Mouse (Mus musculus) embryo, embryonic 9.5 days (tissue): ENCODE results near the gene Fam120b.
"Not testable (repeated sequence)": the region's sequence is repeated elsewhere in the genome, so short reads cannot be mapped to it uniquely, and the experiment has no call there.

Experiments
- DNase-seq: peaks from one replicate; pipeline ENCODE4 v3.0.0-alpha.2; 2017; ENCODE audit errors: extremely low spot score

Gene Fam120b

DNA sequence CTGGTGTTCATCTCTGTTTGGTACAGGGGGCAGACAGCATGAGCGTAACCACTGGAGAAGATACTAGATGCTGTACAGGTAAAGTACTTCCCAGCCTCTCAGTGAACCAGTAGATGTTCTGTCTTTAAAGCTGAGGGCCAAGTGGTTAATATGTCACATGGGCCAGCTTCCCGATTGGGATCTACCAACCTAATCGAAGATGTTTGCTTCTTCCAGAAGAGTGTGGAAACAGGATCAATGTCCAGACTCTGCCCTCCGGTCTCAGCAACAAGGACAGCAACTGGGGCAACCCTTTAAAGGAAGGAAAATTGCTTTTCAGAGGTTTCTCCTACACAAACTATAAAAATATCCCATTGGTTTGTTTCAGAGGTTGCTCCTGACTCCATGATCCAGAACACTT, 35.5 kb downstream of the Fam120b start:
- DNase-seq = no peak

DNA sequence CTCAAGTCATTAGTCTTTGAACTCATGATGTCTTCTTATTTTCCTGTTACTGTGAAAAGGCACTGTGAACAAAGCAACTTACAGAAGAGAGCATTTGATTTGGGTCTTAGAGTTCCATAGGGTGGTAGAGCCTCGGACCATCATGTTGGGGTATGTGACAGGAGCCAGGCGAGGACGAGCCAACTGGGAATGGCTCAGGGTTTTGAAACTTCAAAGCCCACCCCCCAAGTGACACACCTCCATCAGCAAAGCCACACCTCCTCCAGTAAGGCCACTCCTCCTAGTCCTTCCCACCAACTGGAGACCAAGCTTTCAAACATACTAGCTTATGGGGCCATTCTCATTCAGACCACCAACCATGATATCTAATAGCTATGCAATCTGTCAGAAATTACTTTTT, 36.0 kb downstream of the Fam120b start:
- no peak for DNase-seq

DNA sequence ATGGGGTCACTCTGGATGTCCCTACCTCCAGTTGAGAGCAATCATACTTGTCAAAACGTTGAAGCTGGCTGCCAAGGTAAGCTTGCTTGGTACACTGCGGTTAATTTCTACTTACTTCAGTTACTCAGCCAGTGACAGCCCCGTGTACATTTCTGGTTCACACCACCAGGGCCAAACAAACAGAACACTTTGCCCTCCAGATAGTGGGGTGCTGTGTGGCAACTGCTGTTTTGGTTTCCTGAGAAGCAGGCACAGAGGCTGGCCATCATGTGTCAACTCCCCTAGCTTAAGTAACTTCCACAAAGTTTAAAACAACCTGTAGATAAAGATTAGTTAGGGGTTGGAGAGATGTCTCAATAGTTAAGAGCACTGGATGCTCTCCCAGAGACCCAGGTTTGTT, 38.7 kb downstream of the Fam120b start:
- DNase-seq = no peak

DNA sequence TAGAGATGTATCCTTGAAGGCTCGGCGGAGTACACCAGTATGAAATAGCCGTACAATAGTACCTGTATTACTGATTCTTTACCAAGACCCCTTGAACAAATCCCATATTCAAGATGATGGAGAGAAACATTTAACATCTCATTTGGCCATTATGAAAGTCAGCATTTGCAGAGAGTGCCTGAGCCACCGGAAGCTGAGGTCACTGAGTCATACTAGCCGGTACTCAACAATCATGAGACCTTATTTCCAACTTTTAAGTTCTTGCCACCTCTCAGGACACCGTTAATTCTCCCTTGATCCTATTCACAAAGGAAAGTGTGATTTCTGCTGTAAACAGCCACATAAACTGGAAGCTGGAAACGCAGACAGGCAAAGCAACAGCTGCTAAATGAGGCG, 44.1 kb downstream of the Fam120b start:
- no peak for DNase-seq

DNA sequence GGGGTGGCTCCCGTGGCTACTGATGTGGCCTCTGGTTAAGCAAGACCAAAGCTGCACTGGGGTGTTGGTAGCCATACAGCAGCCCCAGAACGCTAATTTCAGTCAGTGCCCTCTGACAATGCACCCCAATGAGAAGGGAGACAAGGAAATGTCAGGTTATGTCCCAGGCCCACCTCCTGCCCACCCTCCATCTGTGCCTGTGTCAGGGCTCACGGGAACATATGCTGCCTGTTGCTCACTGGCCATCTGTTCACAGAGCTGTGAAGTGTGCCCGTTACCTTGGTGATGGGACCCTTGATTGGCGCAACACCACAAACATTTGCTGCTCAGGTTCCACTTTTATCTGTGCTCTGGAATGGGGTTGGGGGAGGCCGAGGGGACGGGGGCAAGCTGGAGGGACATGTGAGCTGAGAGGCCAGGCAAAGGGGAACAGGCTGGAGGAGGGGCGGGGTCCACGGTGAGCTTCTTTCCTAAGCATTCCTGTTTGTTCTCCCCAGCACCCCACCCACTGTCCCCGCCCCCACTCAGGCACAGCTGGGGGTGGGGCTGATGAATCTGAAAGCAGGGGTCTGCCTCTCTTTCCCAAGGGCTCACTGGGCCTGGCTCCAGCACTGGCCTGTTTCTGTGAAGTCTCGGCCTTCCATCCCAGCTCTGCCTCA, 44.6 kb downstream of the Fam120b start:
- DNase-seq = peak; percentile 85

DNA sequence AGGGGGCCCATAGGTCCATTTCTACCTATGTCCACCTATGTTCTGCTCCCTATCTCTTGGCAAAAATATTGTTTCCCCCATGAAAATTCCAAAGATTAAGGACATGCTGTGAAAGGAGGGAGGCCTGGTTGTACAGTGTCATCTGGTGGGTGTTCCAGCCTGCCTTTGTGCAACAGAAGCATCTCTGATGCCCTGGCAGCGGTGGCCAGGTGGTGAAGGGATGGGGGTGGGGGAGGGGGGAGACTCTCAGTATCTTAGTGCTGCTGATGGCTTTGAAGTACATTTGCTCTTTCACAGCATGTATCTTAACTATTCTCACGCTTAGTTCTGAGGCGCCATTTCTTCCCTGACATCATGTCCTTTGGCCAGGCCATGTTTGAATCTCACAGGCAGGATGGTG, 49.4 kb downstream of the Fam120b start:
- DNase-seq = no peak

DNA sequence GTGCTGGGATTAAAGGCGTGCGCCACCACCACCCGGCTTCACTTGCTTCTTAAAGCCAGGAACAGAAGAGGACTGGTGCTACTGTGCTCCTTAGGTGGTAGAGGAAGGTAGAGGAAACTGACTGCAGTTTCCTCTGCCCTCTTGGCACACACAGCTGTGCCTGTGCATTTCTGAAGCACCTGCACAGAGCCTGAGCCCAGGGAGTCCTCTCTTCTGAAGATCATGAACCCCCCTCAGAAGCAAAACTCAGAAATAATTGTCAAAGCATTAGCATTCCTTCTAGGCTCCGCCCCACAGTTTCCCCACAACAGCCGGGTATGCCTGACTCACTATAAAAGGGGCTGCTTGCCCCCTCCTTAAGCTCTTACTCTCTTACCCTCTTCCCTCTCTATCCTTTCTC, 51.8 kb downstream of the Fam120b start:
- DNase-seq = no peak

DNA sequence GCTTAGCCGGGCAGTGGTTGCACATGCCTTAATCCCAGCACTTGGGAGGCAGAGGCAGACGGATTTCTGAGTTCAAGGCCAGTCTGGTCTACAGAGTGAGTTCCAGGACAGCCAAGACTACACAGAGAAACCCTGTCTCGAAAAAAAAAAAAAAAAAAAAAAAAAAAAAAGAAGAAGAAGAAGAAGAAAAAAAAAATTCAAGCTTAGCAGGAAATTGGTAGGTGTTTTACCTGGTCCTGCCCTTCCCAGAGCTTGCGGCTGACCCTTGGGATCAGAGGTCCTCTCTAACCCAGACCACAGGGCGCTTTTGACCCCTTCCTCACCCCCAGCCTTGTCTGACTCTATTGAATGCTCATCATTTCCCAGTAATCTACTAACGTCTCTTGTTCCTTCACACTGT, 53.1 kb downstream of the Fam120b start:
- not testable (repeated sequence) for DNase-seq

DNA sequence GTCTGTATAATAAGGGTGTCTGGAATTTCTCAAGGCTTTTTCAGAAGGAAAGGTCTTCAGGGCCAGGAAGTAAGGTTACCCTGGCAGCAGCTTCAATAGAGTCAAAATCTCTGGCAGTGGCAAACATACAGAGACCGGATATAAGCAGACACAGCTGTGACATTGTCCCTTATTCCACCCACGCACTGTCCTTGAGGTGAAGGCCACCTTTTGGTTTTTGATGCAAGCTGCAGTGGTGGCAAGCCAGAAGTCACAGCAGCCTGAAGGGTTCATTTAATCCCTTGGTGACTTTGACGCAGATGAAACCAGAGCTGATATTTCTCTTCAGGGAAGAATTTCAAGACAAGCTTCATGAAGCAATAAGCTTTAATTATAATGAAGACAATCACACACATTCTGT, 53.6 kb downstream of the Fam120b start:
- no peak for DNase-seq

DNA sequence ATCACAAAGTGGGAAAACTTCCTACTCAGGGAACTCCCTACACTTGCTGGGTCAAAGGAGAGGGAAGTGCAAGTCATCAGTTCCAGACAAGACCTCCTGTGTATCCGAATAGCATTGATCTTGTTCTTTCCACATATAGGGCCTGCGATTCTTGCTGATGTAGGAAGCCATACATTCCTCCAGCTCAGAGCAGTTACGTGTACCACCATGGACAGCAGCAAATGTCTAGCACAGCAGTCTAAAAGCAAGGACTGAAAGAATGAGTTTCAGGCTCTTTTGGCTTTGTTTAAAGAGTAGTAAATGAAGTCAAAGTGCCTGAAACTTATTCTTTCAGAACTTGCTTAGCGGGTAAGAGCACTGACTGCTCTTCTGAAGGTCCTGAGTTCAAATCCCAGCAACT, 59.2 kb downstream of the Fam120b start:
- no peak for DNase-seq

DNA sequence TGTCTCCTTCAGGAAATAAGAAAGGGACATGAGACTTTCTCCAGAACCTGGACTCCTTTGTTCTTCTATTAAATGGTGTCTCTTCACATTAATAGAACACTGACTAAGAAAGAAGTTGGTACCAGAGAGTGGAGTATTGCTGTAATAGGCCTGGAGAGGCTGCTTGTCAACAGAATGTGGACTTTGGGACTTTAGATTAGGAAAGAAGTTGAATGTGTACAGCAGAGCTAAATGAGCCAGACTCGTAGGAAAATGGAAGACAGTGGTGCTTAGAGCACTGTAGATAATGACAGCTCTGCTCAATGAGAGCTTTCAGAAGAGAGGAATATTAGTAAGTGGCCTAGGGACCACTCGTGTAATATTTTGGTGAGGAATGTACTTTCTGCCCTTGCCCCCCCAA, 60.6 kb downstream of the Fam120b start:
- DNase-seq = no peak

DNA sequence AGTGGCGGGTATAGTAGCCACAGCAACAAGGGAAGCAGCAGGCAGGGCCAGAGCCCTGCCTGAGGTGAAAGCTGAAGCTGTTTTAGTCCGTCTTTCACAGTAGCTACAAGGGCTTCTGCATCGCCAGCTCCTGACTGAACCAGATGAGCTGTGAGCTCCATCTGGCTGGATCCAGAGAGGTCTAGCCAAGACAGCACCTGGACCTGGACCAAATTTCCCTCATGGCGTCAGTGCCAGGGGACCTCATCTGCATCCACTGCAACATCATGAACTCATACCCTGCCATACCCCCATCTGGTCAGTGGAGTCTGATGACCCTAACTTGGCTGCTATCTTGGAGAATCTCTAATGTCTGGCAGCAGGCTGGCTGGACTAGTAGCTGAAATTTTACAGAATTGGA, 63.8 kb downstream of the Fam120b start:
- DNase-seq = no peak

DNA sequence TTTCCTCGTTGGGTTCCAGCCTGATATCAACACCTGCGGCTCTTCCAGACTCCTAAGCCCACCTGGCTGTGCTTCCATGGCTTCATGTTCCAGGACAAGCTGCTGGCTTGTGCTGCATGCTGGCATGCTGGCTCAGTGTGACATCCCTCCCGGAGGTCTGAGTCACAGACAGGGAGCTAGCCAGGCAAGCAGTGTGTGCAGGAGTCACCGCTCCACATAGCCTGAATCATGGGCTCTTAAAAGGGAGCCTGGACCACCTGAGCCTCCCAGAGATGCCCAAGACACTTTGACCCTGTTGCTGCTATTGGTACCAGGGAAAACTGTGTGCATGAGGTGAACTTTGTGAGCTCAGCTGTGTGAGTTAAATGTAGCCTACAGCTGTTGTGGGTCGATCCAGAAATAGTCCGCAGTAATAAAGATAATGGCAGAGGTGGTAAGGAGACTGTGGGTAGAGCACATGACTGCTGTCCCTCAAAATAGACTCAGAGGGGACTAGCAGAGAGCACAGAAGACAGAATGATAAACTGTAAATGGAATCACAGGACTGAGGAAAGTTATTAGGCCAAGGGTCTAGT, 66.0 kb downstream of the Fam120b start:
- no peak for DNase-seq

DNA sequence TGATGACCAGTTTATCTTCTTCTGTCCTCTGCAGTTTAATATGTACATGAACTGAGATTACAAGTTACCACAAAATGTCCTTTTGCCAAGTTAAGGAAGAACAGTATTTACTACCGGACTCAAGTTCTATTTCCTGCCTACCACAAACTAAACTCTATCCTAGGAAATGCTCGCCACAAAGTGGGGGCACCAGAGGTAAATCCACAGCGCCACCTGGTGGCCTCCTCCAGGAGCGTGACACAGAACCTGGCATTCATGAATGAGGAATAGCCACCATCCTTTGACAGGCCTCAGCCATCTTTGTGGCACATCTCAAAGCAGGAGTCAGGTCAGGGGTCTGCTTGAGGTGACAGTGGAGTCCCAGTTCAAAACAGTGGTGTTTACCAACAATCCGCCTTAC, 71.7 kb downstream of the Fam120b start:
- peak; percentile 76 for DNase-seq

DNA sequence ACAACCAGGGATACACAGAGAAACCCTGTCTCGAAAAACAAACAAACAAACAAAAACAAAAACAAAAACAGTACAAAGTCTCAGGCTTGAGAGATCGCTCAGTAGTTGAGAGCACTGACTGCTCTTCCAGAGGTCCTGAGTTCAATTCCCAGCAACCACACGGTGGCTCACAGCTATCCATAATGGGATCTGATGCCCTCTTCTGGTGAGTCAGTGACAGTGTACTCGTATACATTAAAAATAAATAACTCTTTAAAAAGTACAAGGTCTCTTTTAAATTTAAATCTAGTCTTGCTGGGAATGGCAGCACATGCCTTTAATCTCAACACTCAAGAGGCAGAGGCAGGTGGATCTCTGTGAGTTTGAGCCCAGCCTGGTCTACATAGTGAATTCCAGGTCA, 76.7 kb downstream of the Fam120b start:
- DNase-seq = no peak
